Mouse (Mus musculus) heart, adult 2 months (tissue): ENCODE results near the gene Calcoco1.

Source experiments
- CTCF ChIP-seq: fragments of 200-600 bp; IDR thresholded peaks from 2 replicates; pipeline ENCODE4 v1.8.1; 2022; ENCODE audit warnings: antibody characterized with exemption, mild to moderate bottlenecking, moderate library complexity
- EP300 ChIP-seq: fragments of 200-500 bp; IDR thresholded peaks from 2 replicates; pipeline ENCODE4 v1.6.1; 2011; ENCODE audit warnings: low read depth, low read length, control low read depth; ENCODE audit not compliant: insufficient read depth
- POLR2A ChIP-seq: fragments of 200-500 bp; IDR thresholded peaks from 2 replicates; pipeline ENCODE4 v1.6.1; 2011; ENCODE audit warnings: mild to moderate bottlenecking, low read depth, low read length, control low read depth; ENCODE audit not compliant: insufficient read depth

DNA sequence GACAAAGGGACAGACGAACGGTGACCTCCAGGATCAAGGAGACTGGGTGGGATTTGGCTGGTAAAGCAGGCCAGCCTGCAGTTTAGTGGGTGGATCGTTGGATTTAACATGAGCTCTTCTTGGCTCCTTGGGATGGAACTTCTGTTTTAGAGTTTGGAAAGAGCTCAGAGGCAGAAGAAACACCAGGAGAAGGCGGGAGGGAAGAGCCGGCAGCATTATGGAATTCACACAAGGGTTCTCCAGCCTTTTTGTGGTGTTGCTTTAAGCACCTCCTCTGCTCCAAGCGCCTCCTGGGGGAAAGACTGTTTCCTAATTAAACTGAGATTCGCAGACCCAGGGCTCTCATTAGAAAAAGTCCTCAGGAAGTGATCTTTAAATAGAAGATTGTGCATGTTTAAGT lies 48.9 kb upstream of the Calcoco1 start:
- no peak for TF ChIP-seq CTCF
- no peak for TF ChIP-seq POLR2A
- TF ChIP-seq EP300, result no peak
